Mouse (Mus musculus) left cerebral cortex, postnatal 10 days (tissue): ENCODE measurements around the gene Ccl25. TPM values are rescaled to one million over a fixed set of nuclear protein-coding genes. Genes with fewer than 3 reads are reported as not detected.
A peak's percentile ranks its signal among the peaks of the same experiment; 100 is the strongest.
"Not testable (repeated sequence)": the region's sequence is repeated elsewhere in the genome, so short reads cannot be mapped to it uniquely, and the experiment has no call there.

Source experiments
- DNase-seq, 2 experiments: peaks; one replicate each; pipeline ENCODE4 v3.0.0; 2021 to 2022; ENCODE audit warnings: low spot score in 2 of 2, mixed read lengths in 1 of 2; ENCODE audit errors: extremely low spot score in 1 of 2
- intact Hi-C: fragments of 180-260 bp; cut with DNase I; formaldehyde crosslinking; loops from one replicate; pipeline ENCODE4 v1.15.1; 2025
- total RNA-seq, 2 experiments: library from RNA; stranded (reverse); gene quantifications; 2 replicates each; pipeline ENCODE4 v1.2.3; 2021

The Ccl25 gene
- total RNA-seq, 2 experiments from 2014 or later: 22.4 to 24.4 TPM

GRCm38 (mm10) chr8:4403960-4404879 is 79.2 kb downstream of the Ccl25 start:
- no peak for DNase-seq

GRCm38 (mm10) chr8:4404880-4405261 is 79.9 kb downstream of the Ccl25 start:
- intact Hi-C loops: no loop called here
- DNase-seq: peak in 1 of 2 experiments; percentile 40

More at GRCm38 (mm10) chr8:4403960-4404879, 79.2 kb downstream of the Ccl25 start:
- intact Hi-C loops: no loop called here

- intact Hi-C loops: not testable (repeated sequence)
Measured at GRCm38 (mm10) chr8:4408425-4408824, 83.4 kb downstream of the Ccl25 start.

More at GRCm38 (mm10) chr8:4408425-4408824, 83.4 kb downstream of the Ccl25 start:
- DNase-seq: not testable (repeated sequence)

Other genes with a start within 250 kb of the Ccl25 start
- gene Cd209f, start 219.4 kb upstream of the Ccl25 start, total RNA-seq: under 1 TPM; 0.22 to 0.41 TPM
- gene Cd209g, start 191.1 kb upstream of the Ccl25 start, total RNA-seq: under 1 TPM in 1 of 2 experiments, not detected in 1; 0.26 TPM
- gene Evi5l, start 158.6 kb upstream of the Ccl25 start, total RNA-seq: 100 to 1,000 TPM; 127 to 130 TPM
- gene Prr36, start 107.8 kb upstream of the Ccl25 start, total RNA-seq: 10 to 100 TPM; 60.1 to 63.3 TPM
- gene Lrrc8e, start 98.4 kb upstream of the Ccl25 start, total RNA-seq: not detected
- 10 to 100 TPM; 59.8 to 68.6 TPM for gene Map2k7, start 86.5 kb upstream of the Ccl25 start, total RNA-seq
- gene Gm49320, start 86.3 kb upstream of the Ccl25 start, total RNA-seq: 1 to 10 TPM in 1 of 2 experiments, not detected in 1; 1.6 TPM
- 1 to 10 TPM; 8.6 to 8.9 TPM for gene Tgfbr3l, start 77.0 kb upstream of the Ccl25 start, total RNA-seq
- 10 to 100 TPM; 32.3 to 33.3 TPM for gene Snapc2, start 72.1 kb upstream of the Ccl25 start, total RNA-seq
- 100 to 1,000 TPM; 508 to 519 TPM for gene Ctxn1, start 65.9 kb upstream of the Ccl25 start, total RNA-seq
- gene Timm44, start 49.3 kb upstream of the Ccl25 start, total RNA-seq: 10 to 100 TPM; 67.1 to 73.9 TPM
- 10 to 100 TPM; 69.0 to 70.5 TPM for gene Elavl1, start 203 bp downstream of the Ccl25 start, total RNA-seq
- 10 to 100 TPM; 55.5 to 59.0 TPM for gene Cers4, start 167.8 kb downstream of the Ccl25 start, total RNA-seq